Mouse (Mus musculus): Measurements from ENCODE around the gene Kctd7. TPM values are rescaled to one million over a fixed set of nuclear protein-coding genes. Genes with fewer than 3 reads are reported as not detected.
A peak's percentile ranks its signal among the peaks of the same experiment; 100 is the strongest.

Kctd7 gene
- total RNA-seq (2021) = 10 to 100 TPM; 14.3 to 14.7 TPM
- long read RNA-seq, experiment 1, full-length matches to known transcripts = 12 of 14 reads
- long read RNA-seq, experiment 1, partial matches to known transcripts = 1 of 14 reads
- long read RNA-seq, experiment 1, other reads (novel, unspliced or antisense) = 1 of 14 reads
- long read RNA-seq, experiment 2, full-length matches to known transcripts = 10 of 14 reads
- long read RNA-seq, experiment 2, partial matches to known transcripts = 1 of 14 reads
- long read RNA-seq, experiment 2, other reads (novel, unspliced or antisense) = 3 of 14 reads

DNA sequence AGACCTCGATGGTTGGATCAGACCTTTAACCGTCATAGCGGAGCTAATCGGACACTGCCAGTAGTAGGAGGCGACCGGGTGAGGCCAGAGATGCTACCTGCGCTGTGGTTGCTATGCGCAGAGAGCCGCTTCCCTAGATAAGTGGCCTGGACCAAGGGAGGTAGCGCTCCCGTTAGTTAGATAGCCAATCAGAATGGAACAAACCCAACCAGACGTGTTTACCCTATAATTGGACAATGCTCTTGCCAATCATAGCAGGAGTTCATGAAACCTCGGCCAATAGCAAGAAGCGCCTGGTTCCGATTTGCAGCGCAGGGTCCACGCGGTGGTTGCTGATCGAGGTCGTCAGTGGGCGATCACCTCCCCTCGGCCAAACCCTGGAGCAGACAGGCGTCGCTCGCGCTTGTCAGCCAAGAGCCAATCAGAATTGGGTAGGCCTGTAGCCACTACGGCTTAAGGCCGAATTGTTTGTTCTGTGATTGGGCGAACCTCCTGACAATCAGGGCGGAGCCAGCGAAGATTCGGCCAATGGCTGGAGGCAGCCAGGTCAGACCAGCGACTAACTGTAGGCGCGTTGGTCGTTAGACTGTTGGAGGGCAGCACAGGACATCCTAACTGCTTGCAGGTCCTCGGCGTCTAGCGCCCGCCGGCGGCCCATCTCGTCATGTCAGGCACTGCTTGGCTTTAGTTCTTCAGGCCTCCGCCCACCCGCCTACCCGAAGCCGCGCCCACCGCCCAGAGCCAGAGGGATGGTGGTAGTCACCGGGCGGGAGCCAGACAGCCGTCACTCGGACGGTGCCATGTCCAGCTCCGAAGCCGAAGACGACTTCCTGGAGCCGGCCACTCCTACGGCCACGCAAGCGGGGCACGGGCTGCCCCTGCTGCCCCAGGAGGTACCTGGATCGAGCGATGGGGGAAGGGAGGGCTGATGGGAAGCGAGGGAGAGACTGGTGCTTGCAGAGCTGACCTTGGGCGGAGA is at the start of gene Kctd7:
Kctd7 (plus strand) TSS at position 528 of the 979 bp plus-strand sequence.
- DNase-seq (ENCODE audit: low spot score in 2 of 2) = peak; percentile 96

DNA sequence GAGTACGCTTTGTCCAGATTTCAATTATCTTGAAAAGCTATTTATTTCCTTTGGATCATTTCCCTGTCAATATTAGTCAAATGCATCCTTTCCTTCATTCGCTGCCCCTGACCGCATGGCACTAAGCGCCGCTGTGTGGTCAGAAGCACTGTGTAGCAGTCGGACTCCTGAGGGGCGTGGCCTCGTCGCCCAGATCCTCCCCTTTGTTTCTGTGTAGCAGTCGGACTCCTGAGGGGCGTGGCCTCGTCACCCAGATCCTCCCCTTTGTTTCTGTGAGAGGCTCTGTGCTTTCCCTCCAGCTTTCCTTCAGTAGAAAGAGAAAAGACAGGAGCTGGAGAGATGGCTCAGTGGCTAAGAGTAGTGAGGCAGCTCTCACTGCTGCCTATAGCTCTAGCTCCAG is 47.9 kb upstream of the Kctd7 start:
- no peak for DNase-seq (ENCODE audit: low spot score in 2 of 2)

DNA sequence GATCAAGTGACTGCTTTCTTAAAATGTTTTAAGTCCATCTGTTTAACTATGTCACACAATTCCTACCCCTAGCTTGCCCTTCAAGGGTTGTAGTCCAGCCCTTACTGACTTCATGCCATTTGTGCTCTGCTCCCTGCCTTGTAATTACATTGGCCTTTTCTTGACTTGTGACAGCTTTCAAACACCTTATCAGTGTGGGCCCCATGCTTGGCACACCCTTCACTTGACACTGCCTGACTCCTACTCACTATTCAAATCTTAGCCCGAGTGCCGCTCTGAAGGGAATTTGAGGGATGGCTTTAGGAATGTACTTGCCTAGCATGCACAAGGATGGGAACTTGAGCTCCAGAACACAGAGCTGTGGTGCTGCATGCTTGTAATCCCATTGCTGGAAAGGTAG is 46.8 kb upstream of the Kctd7 start:
- DNase-seq (ENCODE audit: low spot score in 2 of 2) = no peak

DNA sequence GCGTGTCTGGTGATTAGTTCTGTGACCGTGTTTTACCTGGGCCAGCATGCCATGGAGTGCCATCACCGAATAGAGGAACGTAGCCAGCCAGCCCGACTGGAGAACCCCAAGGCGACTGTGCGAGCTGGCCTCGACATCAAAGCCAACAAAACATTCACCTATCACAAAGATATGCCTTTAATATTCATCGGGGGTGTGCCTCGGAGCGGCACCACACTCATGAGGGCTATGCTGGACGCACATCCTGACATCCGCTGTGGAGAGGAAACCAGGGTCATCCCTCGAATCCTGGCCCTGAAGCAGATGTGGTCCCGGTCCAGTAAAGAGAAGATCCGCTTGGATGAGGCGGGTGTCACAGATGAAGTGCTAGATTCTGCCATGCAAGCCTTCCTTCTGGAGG is 42.9 kb upstream of the Kctd7 start:
- DNase-seq (ENCODE audit: low spot score in 2 of 2) = no peak

DNA sequence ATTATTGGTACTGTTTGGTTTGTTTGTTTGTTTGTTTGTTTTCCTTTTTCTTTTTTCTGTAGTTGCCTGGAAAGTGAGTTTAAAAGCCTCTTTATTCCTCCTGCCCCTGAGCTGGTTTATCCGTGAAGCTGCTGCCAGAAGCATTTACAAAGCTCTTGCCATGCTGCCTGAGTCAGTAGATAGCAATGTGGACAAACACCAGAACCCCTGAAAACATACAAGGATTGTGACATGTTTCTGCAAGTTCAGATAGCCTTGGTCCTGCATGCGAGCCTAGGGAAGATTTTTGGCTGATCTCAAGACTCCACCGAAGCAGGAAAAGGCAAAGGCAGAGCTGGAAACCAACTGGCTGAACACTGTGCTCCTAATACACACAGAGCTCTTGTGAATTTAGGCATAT is 35.3 kb upstream of the Kctd7 start:
- DNase-seq (ENCODE audit: low spot score in 2 of 2) = no peak

DNA sequence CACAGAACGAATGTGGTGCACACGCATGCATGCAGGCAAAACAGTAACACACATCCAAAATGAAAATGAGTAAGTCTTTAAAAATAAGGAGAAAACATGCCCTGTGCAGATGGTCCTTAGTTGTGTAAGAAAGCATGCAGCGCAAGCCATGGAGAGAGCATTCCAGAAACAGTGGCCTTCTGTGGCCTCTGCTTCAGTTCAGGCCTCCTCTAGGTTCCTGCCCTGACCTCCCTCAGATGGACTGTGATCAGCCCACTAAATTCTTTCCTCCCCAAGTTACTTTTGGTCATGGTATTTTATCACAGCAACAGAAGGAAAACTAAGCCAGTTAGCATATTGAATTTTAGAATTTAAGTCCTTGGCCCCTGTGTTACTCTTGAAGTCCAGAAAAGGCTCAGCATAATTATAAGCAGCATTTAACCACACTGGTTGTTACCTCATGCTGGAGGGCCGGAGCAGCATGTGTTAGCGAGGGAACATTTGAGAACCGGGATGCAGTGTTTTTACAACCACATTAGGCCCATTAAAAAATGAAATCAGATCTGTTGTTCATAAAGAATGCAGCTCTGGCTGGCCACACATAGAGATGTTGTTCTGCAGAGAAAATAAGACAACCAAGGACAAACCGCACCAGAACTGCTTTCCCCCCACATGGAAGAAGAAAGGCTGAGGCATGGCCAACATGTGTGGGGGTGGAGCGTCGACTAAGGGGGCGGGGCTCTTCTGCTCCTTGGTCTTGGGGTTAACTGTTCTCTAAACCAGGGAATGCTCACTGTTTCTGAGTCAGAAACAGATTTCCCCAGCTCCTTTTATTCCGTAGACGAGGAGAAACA is 33.8 kb upstream of the Kctd7 start:
- no peak for DNase-seq (ENCODE audit: low spot score in 2 of 2)

DNA sequence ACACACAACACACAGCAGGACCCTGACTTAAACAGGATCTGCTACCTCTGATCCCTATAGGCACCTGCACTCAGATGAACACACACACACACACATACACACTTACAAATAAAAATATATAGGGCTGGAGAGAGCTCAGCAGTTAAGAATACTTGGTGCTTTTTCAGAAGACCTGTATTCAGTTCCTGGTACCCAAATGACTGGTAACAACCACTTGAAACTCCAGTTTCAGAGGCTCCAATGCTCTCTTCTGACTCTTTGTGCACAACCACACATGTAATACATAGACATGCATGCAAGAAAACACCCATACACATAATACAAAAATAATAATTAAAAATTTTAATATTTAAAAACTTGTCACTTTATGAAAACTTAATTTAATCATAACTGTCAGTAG is 32.0 kb upstream of the Kctd7 start:
- no peak for DNase-seq (ENCODE audit: low spot score in 2 of 2)

DNA sequence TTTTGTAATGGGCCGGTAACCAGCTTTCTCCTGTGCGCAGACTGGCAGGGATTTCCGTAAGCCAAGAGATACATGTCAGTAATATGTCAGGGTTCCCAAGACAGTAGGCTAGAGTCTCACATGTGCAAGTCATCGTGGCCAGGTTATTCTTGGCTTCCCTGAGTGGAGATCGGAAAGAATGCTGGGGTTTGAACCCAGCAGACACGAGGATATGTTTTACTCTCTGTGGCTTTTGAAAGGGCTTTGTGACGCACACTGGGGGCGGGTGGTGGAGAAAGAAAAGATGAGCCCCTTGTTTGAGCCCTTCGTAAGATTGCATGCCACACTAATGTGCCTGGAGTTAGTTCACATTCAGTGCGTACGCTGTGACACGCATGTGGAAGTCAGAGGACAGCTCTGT is 28.5 kb upstream of the Kctd7 start:
- no peak for DNase-seq (ENCODE audit: low spot score in 2 of 2)

DNA sequence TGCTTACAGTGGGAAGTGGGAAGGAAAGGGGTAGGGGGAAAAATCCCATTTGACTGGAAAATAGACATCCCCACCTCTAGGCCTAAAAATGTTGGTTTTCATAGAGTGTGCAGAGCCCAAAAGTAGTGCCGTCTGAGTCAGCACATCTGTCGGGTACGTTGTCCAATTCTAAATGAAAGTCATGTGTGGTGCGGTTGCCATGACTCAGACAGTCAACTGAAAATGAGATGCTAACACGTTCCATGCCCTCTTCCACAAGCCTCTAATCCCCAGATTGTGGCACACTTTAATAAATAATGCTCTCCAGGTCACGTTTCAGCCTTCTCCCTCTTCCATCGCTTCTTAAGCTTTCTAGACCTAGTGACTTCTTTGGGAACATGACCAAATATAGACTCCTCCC is 27.8 kb upstream of the Kctd7 start:
- DNase-seq (ENCODE audit: low spot score in 2 of 2) = peak in 1 of 2 experiments; percentile 15

DNA sequence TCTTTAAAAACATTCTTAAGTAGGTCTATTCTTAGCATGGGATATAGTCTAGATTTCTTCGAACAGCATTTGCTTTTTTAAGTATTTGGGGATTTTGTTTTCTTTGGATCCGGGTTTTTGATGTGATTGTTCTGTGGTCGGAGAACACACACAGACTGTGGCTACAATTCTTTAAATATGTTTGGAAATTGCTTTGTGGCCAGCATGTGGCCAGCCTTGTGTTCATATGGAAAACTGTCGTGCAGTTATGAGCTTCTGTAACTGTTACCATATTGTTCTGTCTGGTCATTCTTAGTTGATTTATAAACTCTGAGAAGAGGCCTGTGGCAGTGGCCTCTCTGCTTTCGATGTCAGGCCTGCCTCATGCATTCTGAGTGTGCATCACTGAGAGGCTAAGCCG is 26.7 kb upstream of the Kctd7 start:
- DNase-seq (ENCODE audit: low spot score in 2 of 2) = no peak

DNA sequence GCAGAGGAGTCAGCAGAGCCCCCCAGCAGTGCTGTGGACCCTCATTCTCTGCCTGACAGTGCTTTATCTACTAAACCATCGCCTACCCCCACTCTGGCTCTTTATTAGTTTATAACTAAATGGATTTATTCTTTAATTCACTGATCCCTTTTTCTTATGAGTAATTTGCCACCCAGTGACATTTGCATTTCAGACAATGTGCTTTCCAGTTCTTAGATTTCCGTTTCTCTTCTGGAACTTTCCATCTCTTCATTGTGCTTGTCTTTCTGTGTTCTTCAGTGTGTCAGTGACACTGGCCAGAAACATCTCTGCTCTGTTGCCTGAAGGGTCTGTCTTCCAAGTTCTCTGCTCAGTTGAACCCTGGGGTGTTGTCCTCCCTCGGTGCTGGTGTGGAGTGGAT is 25.4 kb upstream of the Kctd7 start:
- DNase-seq (ENCODE audit: low spot score in 2 of 2) = no peak

DNA sequence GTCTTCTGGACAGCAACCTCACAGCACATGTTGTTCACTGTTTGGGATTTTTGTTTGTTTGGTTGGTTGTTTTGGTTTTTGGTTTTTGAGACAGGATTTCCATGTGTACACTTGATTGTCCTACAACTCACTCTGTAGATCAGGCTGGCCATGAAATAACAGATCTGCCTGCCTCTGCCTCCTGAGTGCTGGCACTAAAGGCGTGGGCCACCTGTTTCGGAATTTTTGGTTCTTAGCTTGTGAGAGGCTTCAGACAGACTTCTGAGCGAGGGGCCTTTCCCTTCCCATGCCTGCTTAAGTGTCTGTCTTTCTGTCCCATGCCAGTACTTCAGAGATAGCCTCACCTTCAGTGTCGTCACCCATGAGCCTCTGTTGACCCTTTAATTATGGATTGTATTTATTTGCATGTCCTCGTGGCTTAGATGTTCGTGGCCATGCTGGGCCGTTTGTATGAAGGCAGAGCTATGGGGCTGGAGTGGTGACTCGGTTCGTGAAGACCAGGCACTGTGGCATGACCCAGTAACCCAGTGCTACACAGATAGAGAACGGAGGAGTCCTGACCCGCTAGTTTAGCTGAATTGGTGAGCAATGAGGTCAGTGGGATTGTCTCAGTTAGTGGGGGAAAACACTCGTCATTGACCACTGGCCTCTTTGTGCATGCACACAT is 24.5 kb upstream of the Kctd7 start:
- DNase-seq (ENCODE audit: low spot score in 2 of 2) = no peak

DNA sequence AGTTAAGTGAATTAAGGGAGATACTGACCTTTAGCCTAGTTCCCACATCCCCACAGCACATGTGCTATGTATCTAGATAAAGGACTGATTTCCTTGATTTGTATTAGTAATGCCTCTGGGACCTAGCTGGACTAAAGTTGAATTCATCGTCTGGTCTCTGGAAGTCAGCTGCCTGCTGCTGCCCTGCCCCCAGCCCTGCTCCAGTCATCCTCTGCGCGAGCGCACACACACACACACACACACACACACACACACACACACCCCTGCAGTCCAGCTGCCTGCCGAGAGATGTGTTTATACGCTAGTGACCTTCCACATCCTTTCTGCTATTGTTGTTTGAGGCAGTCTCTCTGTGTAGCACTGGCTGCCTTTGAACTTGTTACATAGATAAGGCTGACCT is 23.8 kb upstream of the Kctd7 start:
- no peak for DNase-seq (ENCODE audit: low spot score in 2 of 2)

DNA sequence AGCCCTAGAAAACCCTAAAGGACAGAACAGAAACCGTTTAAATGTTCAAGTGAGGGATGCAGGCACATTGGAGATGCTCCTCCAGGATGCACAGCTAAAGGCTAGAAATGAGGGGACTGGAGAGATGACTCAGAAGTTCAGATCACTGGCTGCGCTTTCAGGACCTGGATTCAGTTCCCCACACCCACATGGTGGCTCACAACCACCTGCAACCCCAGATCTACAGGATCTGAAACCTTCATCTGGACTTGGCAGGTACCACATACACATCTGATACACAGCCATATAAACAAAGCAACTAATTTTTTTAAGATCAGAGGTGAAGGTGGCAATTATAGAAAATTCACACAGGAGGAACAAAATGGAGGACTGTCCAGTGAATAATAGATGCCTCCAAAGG is 22.3 kb upstream of the Kctd7 start:
- no peak for DNase-seq (ENCODE audit: low spot score in 2 of 2)

DNA sequence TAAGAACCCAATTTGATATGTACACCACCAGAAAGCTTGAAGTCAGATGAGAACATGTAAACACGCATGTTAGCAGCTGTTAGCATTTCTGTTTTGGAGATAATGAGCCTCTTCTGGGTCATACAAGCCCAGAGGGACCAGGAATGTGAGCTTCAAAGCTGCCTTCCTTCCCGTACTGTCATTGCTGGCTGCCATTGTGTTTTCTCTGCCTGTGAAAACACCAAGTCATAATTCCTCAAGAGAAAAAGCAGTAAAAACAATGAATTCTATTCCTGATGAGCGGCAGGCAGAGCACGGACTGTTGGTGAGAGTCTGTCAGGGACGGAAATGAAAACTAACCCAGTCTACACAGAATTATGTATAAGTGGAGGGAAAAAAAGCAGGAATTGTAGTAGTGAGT is 20.4 kb upstream of the Kctd7 start:
- no peak for DNase-seq (ENCODE audit: low spot score in 2 of 2)

DNA sequence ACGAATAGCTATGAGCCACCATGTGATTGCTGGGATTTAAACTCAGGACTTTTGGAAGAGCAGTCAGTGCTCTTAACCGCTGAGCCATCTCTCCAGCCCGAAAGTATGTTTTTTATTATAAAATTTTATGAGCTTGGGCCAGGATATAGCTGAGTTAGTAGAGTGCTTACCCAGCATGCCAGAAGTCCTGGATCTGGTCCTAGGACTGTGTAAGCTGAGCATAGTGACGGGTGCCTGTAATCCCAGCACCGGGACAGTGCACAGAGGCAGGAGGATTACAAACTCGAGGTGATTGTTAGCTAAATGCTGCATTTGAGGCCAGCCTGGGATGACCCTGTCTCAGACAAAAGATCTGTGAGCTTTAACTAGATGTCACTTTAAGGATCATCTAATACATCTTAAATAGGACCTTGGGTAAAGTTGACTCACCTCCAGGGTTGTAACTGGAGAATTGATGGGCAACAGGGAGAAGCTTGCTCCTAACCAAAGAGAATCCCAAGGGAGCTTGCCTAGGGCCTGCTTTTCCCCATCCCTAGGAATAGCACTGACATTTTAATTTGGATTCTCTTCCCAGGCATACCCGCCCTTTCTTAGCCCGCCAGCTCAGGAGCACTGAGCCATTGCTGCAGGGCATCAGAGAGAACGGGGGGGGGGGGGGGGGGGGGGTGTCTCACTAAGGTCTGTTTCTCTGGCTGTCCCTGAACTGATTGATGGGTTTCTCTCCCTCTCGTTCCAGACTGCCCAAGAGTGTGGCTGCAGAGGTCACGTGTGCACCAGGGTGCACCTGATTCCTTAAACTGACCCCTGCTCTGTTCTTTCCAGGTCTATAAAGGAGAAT is 15.8 kb upstream of the Kctd7 start:
- DNase-seq (ENCODE audit: low spot score in 2 of 2) = no peak

DNA sequence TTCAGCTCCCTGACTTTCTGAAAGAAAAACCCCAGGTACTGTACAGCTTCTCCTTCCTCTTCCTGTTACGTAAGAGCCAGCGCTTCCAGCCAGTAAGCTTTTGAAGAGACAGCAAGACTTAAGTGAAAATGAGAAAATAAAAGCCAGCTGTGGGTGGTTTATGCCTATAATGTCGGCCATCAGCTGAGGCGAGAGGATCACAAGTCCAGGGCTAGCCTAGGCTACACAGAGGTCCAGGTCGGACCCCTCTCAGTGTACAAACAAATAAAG is 15.2 kb upstream of the Kctd7 start:
- peak in 1 of 2 experiments; percentile 18 for DNase-seq (ENCODE audit: low spot score in 2 of 2)

DNA sequence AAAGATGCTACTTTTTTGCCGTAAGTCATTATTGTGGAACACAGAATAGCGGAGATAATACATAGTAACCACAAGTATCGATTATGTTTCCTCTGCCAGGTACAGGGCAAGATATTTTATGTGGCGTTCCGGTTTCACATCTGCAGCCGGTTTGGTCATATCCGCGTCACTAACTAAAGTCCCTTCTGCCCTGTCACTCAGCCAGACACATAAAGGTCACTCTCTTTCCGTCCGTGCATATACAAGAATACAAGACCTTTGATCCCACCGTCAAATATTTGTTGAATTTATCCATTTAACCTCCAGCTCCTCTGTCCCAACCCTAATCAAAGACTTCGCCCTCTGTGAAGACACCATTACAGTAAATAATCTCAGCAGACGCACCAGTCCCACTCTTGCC is 8.1 kb upstream of the Kctd7 start:
- no peak for DNase-seq (ENCODE audit: low spot score in 2 of 2)

DNA sequence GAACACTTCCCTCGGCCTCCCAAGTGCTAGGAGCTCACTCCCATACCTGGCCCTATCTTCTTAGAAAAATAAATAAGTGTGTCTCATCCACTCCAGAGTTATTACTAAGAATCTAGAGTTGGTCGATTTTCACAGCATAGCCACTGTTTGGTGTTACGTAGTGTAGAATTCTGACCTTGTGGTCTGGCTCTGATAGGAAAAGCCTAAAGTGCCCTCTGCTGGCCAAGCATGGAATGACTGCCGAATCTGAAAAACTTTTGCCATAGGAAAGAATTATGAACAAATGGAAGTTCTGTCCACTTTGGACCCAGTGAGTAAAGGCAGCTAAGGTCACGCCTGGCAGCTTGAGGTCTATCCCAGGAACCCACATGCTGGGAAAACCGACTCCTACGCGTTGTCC is 5.3 kb upstream of the Kctd7 start:
- peak; percentile 73 to 85 for DNase-seq (ENCODE audit: low spot score in 2 of 2)

DNA sequence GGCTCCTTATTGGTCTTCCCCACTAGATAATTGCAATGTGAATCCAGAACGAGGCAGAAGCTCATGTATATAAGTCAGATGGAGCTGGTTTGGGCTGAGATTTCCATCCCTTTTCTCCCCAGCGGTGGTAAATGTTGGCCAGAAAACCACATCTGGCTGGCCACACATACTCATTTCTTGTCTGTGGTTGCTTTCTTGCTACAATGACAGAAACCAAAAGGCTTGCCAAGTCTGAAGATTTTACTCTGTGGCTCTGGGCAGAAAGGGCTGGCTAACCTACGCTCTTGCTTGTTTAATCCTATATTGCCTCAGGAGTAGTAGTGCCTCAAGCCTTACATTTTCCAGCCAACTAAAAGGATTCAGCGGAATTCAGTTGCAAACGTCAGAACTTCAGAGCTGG is 3.5 kb upstream of the Kctd7 start:
- no peak for DNase-seq (ENCODE audit: low spot score in 2 of 2)

Data from left cerebral cortex, adult 18-20 months (tissue).